Mouse (Mus musculus): ENCODE results near the gene Magi2.
A peak's percentile ranks its signal among the peaks of the same experiment; 100 is the strongest.

Magi2 gene

DNA sequence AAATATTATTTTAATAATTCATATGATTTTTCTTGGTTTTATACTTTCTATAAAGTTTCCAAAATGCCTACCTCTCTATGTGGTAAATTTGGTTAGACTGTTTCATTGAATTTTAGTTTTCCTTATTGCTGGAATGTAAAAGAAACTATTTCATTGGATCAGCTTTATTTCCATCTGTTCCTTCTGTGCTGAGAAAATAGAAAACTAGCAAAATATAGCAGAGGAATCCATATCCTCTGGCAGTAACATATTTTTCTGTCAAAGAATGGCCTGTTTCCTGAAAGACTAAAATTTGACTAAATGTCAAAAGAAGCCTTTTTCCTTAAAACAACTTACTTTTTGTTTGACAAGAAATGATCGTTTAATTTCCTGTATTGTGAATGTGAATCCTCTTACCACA, 552.4 kb downstream of the Magi2 start:
- DNase-seq: no peak

DNA sequence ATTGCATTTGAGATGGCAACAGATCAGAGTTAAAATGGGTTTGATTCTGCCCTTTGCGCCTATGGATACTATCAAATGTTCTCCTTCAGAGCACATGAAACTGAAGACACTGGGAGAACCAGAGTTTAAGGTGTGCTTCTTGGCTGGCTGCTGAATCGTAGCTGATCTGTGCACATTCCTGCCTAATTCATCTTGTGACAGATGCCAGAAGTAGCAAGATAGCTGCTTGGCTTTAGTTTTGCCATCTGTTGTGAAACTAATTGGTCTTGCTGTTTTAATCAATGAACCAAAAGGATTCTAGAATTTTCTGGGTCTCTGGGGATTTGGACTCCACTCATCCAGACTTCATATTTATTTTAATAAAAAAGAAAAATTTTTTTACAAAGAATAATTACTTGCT, 553.2 kb downstream of the Magi2 start:
- DNase-seq: no peak

DNA sequence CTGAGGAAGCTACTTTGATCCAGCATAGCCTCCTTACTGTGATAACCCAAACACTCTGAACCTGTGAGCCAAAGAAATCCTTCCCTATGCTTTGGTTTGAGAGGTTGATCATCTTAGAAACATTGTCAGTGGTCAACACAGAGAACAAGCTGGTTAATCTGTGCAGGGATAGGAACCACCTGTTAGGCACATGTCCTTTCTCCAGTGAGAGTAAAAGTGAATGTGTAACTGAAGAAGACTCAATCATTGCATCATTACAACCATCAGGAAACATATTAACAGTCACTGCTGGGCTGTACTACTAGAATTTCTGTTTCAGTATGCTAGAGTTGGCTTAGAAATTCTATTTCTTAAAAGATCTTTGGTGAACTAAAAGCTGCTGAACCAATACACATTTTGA, 558.5 kb downstream of the Magi2 start:
- no peak for DNase-seq

DNA sequence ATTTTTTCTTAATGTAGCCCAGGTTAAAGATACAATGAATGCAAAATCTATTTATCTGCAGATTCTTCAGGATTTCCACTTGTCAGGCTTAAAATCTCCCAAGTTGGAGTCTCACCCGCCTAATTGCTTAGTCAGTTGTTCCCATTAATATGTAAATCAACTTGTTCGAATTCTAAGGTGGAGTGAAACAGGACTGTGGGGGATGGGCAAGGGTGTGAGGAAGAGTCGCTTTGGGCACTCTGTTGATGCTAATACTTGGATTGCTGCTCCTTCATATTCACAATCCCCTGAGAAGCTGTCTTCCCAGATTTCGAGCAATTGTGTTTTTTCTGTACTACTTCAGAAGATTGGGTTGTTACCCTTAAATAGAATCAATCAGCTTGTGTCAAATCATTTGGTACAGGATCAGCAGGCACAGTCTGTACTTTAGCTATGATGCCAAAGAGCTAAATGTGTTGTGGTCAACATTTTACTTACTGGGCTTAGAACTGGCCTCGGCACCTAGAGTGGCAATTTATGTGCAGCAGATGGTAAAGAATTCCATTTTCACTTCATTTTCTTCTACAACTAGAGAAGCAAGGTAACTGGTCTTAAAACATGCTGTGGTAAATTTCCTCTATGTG, 560.8 kb downstream of the Magi2 start:
- peak; percentile 28 for DNase-seq

DNA sequence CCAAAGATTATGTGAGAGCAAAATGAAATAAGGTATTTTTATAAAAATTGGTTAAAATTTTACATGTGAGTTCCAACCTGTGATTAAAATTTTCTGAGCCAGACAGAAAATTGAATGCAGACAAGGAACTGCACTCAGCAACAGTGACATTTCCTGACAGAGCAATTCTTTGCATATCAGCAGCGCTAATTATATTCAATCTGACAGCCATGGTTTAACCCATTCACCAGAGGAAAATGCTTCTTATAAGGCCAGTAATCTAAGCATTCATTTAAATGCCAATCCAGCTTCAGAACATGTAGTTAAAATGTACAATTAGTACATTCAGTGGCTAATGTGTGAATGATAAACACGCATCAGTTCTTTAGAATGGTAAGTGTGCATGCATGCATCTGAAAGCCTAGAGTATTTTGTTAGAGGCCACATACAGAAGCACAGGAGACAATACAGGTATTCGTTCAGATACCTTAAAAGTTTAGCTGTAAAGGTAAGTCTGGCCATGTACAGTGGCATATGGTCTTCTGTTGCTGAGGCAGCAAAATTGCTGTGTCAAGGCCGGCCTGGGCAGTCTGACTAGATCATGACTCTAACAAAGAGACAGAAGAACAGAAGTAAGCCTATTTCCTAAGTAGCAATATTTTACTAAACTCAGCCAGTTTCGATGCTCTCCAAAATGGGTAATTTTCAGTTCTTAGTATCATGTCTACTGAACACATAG, 576.4 kb downstream of the Magi2 start:
- no peak for DNase-seq

DNA sequence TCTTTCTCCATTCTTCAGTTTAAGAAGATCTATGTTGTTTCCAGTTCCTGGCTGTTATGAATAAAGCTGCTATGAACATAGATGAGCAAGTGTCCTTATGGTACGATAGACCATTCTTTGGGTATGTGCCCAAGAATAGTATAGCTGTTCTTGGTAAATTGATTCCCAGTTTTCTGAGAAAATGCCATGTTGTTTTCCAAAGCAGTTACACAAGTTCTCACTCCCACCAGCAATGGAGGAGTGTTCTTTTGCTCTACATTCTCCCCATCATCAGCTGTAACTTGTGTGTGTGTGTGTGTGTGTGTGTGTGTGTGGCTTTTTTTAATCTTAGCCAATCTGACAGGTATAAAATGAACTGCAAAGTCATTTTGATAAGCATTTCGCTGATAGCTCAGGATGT, 595.7 kb downstream of the Magi2 start:
- DNase-seq: no peak

DNA sequence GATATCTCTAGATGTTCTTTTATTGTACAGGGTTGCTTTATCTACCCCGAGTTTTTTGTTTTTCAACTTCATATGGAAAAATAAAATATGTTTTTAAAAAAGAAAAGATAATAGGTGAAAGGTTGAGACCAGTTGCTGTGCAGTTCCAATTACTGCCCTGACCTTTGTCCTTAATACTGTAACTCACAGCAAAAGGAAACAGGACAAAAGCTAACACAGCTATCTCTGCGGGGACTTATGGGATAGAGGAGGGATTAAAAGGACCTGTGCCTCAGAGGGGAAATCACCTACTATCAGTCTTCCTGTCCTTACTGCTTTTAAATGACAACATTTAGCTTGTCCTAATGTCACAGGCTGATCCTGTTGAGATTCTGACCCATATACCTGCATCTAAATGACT, 599.1 kb downstream of the Magi2 start:
- no peak for DNase-seq

DNA sequence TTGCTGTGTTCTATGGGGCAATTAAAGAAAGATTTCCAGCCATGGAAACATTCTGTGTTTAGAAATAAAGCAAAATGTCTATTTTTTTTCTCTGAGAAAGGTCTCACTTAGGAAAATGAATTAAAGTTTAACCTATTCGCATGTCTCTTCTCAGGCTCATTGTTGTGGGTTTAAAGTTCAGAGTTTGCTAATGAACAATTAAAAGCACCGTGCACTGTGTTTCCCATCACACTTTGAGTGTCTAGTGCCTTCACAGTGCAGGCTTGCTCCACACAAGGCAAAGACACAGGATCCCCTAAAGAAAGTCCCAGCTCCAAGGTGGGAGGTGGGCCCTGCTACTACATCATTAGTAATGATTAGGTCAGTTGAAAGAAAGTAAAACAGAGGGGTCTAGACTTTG, 602.5 kb downstream of the Magi2 start:
- DNase-seq: no peak

DNA sequence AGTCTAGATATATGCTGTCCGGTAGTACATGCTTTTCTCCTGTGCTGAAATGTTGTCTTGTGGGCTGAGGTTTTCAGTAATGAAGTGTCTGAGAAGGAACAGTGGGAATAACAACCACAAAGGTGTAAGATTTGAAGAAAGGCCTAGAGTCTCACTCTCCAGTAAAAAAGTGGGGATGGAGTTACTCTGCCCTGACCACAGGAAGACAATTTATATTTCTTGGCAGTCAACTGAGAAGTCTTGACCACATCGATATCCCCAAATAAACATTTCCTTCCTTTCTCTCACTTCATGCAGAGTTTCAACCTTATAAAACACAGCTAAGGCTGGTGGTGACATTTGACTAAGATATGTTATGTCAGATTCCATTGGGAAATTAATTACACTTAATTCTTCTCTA, 636.0 kb downstream of the Magi2 start:
- DNase-seq: no peak

DNA sequence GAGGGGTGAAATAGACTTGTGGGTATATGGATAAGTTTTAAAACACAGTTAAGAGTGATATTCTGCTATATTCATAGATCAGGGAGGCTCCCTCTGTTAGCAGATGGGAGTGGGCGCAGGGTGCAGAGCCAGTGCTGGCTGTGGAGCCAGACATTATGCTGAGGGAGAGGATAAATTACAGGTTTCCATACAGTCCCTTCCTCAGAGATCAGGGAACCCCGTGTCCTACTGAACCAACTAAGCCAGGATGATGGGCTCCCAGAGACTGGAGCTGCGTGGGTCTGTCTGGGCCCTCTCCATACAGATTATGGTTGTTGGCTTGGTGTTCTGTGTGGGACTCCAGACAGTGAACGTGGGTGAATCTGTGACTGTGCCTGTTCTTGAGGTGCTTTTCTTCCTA, 643.6 kb downstream of the Magi2 start:
- no peak for DNase-seq

DNA sequence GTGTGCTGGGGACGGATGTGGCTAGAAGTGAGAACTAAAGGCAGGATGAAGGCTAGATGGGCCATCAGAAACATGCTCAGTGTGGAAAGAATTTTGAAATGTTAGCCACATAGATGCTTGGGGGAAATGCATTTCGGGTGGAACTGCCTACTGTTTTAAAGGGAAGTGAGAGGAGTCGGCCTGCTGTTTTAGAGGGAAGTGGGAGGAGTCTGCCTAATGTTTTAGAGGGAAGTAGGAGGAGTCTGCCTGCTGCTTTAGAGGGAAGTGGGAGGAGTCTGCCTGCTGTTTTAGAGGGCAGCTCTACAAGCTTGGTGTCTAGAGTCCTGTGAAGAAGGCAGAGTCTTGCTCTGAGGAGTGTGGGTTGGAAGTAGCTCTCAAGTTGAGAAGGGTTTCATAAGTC, 664.9 kb downstream of the Magi2 start:
- DNase-seq: no peak

DNA sequence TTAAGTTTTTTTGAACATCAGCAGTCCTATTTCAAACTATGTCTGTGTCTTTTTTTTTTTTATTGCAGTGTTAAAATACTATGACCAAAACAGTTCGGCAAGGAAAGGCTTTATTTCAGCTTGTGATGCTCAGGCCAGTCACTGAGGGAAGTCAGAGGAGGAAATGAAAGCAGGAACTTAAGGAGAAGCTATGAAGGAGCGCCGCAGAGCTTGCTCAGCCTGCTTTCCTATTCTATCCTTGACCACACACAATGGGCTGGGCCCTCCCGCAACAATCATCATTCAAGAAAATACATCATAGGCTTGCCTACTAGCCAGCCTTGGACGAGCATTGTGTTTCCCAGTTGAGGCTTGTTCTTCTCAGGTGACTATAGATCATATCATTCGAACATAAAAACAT, 669.1 kb downstream of the Magi2 start:
- no peak for DNase-seq

DNA sequence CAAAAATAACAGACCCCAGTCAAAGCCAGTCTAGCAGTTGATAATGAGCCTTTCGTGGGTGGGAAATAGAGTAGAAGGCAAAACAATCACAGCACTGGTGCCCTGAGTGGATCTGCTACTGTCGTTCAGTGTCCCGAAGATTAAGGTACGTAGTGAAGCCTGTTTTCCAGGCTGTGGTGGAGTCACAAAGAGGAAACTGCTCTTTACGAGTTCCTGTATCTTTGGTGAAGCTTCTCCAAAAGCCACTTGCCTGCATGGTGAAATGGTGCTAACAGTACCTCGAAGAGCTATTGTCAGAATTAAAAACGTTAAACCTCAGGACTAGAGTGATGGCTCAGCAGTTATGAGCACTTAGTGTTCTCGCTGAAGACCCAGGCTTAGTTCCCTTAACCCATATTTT, 674.8 kb downstream of the Magi2 start:
- DNase-seq: no peak

DNA sequence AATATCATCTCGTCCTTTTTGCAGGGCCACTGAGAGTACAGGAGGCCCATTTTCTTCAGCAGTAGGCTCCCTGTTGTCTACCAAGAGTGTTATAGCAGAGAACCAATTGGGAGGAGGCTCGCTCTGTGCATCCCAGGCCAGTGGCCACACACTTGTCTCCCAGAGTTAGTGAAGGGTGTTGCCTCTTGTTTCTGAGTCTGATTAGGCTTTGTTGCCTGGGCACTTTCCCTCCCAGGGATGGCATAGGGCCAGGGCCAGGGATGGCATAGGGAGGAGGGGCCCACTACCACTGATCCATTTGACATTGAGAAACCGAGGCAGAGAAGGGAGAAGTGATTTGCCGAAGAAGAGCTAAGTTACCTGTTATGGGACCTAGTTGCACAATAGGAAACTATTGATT, 679.8 kb downstream of the Magi2 start:
- no peak for DNase-seq

DNA sequence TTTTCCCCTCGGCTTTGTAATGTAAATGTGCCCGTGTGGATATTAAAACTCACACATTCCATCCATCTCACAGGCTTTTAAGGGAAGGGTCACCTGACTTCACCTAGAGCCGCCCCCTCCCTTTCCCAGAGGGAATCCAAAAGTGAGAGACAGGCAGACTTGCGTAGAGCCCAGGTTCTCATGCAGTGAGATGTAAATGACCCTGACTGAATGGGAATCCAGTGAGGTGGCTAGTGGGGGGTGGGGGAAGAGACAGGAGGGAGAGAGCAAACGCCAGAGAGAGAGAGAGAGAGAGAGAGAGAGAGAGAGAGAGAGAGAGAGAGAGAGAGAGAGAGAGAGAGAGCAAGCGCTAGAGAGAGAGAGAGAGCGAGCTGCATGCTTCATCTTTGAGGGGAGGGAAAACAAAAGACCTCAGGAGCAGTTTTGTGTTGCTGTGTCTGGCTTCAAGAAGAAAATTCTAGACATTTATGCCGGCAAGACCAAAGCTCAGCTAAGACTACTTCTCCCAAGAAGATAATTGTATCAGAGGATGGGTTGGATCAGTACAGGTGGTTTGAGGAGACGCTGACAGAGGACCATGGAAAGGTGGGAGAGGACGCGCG, 680.6 kb downstream of the Magi2 start:
- peak; percentile 33 for DNase-seq

DNA sequence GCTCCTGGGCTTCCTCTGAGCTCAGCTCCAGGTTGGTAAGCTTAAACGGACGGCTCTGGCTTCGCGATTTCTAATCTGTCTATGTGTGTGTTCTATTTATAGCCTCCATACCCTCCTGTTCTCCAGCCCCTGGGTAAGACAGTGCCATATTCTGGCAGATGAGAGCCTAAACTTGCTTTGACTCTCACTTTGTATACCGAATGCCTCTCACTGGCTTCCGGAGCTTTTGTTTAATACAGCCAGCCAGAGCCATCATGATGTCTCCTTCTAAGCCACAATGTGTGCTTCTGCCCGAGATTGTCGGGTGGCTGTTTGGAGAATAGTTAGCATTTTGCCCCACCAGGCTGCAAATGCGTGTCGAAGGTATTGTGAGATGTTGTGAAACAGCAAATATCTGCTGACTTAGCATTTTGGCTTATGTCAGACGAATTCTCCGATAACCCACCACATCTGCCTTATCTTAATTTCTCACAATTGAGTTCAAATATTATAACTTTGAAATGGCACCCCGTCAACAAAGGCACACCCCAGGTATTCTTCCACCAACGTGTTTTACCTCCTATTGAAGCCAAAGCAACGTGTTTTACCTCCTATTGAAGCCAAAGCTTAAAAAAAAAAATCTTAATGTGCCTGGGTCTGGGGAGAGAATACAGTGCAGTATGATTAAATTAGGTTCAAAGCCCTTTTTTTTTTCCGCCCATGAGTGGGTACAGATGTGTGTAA, 681.3 kb downstream of the Magi2 start:
- peak; percentile 52 for DNase-seq

DNA sequence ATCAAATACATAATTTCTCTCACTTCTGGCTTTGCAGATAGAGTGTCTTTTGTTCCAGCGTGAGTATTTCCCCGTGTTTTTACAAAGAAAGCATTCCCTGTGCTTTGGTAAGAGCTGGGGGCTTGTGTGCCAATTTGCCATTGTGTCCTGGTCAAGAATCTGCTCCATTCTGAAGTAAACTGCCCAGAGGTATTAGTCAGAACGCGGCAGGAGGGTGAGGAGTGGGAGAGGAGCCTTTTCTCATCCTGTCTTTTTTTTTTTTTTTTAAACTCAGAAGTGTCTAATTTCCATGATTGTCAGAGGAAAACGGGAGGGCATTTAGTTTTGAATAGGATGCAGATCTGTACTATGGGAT, 681.8 kb downstream of the Magi2 start:
- peak; percentile 17 for DNase-seq

DNA sequence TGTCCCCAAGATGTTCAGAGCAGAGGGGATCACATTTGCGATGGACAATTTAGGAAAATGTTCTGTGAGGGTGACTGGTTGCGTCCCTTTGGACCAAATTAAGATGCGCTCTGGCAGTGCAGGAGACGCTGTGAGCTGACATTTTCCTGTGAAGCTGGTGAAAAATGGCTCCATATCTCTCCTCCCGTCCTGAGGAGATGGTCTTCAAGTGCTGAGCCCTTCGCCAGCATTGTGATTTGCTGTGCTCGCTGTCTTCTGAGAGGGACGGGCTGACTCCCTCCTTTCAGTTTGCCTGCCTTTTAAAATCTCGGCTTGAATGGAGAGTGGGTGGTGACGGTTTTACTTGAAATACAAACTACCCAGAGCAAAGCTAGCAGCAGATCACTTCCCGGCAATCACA, 682.2 kb downstream of the Magi2 start:
- peak; percentile 38 for DNase-seq

DNA sequence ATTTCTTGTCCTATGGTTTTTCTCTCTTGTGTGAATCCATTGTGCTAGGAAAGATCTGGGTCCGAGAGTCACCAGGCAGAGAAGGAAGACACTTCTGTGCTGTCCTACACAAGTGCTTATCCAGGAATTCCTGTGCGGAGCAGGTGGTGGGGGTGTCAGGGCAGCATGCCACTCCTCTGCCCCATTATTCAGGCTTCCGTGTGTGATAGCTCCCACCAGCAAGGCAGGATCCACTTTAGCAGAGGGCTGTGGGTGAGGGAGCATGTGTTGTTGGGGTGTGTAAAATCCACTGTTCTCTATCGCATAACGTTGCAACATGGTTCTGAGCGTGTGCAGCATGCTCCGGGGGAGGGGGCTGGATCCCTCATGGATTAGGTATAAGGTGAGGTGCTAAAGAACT, 682.8 kb downstream of the Magi2 start:
- DNase-seq: no peak

DNA sequence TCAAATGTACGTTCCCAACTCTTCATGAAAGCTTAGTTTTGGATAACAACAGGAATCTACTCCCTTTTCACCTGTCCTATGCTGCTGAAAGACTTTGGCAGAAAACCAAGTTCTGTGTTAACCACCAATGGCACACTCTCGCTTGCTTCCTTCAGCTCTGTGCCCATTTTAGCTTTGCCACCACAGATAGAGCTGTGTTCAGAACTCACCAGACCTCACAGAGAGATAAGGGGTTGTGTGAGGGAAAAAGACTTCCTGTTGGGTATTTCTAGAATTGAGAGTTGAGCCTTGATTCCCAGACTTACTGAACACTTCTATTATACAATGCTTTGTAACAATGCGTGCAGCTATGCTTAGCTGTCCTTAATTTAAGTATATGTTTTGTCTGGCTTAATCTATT, 705.3 kb downstream of the Magi2 start:
- no peak for DNase-seq

DNA sequence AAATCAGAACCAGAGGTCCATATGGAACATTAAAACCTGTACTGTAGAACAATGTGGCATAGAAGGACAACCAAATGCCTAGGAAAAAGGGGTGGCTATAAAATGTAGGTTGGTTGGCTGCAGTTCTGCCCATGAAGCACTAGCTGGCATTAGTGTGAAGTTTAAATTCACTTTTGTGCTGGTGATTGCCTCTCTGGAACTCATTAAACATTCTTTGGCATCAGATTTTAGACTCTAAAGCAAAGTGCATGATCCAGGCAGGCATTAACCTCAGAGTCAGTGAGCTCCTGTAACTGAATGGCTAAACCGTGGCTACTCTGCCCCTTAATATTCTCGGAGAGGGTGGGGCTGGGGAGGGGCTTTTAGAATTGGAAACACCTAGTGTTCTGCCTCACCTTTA, 706.4 kb downstream of the Magi2 start:
- DNase-seq: peak; percentile 12

DNA sequence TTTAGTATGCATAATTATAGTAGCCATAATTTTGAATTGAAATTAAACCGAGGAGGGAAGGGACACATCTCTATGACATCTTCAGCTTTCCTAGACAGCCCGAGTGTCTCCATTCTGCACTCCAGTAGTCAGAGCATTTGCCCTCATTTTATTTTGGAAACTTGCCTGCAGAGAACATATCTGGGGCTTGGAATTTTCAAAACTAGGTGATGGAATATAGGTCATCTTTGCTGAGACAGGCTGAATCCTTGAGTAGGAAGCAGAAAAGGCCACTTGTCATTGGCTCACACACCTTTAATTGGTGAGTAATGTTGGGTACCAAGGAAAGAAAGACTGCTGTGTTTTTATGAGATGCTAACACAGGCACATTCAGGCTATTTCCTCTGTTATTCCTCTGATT, 724.3 kb downstream of the Magi2 start:
- DNase-seq: no peak

DNA sequence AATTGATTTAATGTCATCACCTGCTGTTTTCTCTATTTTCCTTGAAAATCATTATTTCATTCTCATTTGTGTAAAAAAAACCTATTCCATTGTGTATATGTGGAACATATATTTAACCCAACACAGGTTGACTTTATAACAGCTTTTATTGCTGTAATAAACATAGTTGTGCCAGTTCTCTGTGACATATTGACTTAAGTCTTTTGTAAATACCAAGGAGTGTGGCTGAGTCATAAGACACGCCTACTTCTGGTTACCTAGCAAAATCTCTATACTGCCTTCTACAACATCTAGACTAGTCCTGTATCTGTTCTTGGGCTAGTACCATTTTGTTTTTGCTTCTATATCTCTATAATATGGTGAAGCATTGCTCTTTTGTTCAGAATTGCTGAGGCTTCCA, 737.3 kb downstream of the Magi2 start:
- DNase-seq: no peak

DNA sequence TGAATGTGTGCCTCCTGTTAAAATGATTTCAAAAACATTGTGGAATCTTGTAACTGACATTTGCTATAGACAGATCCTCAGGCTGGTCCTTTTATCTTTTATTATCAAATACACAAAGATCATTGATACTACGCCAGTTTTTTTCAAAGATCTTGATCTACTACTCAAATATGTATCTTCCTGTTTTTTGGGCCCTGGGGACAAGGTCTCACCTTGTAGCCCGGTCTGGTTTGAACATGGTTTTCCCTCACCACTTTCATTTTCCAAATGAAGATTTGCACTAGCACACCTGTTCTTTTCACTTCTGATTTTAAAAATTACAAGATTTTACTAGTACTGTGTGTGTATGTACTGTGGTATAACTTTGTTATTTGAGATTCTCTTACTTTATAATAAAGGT, 745.9 kb downstream of the Magi2 start:
- DNase-seq: no peak

All from embryo, embryonic 11 days (tissue).